Mouse (Mus musculus): ENCODE measurements around the gene Azin2. TPM values are rescaled to one million over a fixed set of nuclear protein-coding genes. Genes with fewer than 3 reads are reported as not detected.

Azin2 gene
- polyA plus RNA-seq, 1 experiment from 2014 or later = 6.8 TPM

GRCm38 (mm10) chr4:128908586-128909377 is 53.5 kb downstream of the Azin2 start:
- H3K36me3 ChIP-seq = no peaks in the 10 kb centered on the region
- H3K27me3 ChIP-seq = peaks cover 3% of the 10 kb centered on the region; the same call in 1 of the 2 replicates
- no peak overlapping the region for H3K4me2 ChIP-seq
- 61% methylated on average over 24 of the region's 24 CpGs for WGBS
- H3K9ac ChIP-seq = no peak overlapping the region
- no peak overlapping the region for H3K27ac ChIP-seq
- no peak for ATAC-seq (replicated peaks; ENCODE audit: insufficient number of reproducible peaks, insufficient read depth, low FRiP score, low read depth)
- no peaks in the 10 kb centered on the region for H3K9me3 ChIP-seq (replicated peaks)
- no peak overlapping the region for H3K4me3 ChIP-seq
- peaks cover 12% of the 10 kb centered on the region for H3K4me1 ChIP-seq (replicated peaks)

GRCm38 (mm10) chr4:128907238-128907968 is 54.8 kb downstream of the Azin2 start:
- H3K4me2 ChIP-seq = no peak overlapping the region
- H3K4me1 ChIP-seq (replicated peaks) = peaks cover 13% of the 10 kb centered on the region
- H3K27ac ChIP-seq = no peak overlapping the region
- peaks cover 3% of the 10 kb centered on the region; the same call in 1 of the 2 replicates for H3K27me3 ChIP-seq
- 60% methylated on average over 12 of the region's 12 CpGs for WGBS
- H3K9ac ChIP-seq = no peak overlapping the region
- no peak overlapping the region for H3K4me3 ChIP-seq
- no peaks in the 10 kb centered on the region for H3K9me3 ChIP-seq (replicated peaks)
- no peaks in the 10 kb centered on the region for H3K36me3 ChIP-seq
- ATAC-seq (replicated peaks; ENCODE audit: insufficient number of reproducible peaks, insufficient read depth, low FRiP score, low read depth) = no peak

- no peak overlapping the region for H3K9ac ChIP-seq
- no peak overlapping the region for H3K4me2 ChIP-seq
- H3K9me3 ChIP-seq (replicated peaks) = no peaks in the 10 kb centered on the region
- no peak overlapping the region for H3K4me3 ChIP-seq
- no peaks in the 10 kb centered on the region for H3K36me3 ChIP-seq
- WGBS = 74% methylated on average over 8 of the region's 8 CpGs
- H3K27ac ChIP-seq = no peak overlapping the region
- peaks cover 3% of the 10 kb centered on the region; the same call in 1 of the 2 replicates for H3K27me3 ChIP-seq
- peaks cover 13% of the 10 kb centered on the region for H3K4me1 ChIP-seq (replicated peaks)
- no peak for ATAC-seq (replicated peaks; ENCODE audit: insufficient number of reproducible peaks, insufficient read depth, low FRiP score, low read depth)
These were observed 55.5 kb downstream of the Azin2 start for GRCm38 (mm10) chr4:128906757-128907156.

GRCm38 (mm10) chr4:128905251-128905650 is 57.0 kb downstream of the Azin2 start:
- Histone ChIP-seq H3K4me2 (no peak overlapping the region), H3K4me3 (no peak overlapping the region), H3K27ac (no peak overlapping the region), H3K4me1 (replicated peaks) (peaks cover 13% of the 10 kb centered on the region), H3K36me3 (no peaks in the 10 kb centered on the region), H3K9ac (no peak overlapping the region), H3K9me3 (replicated peaks) (no peaks in the 10 kb centered on the region), H3K27me3 (peaks cover 3% of the 10 kb centered on the region; the same call in 1 of the 2 replicates)
- 53% methylated on average over 8 of the region's 8 CpGs for WGBS
- ATAC-seq (replicated peaks; ENCODE audit: insufficient number of reproducible peaks, insufficient read depth, low FRiP score, low read depth) = no peak

DNA sequence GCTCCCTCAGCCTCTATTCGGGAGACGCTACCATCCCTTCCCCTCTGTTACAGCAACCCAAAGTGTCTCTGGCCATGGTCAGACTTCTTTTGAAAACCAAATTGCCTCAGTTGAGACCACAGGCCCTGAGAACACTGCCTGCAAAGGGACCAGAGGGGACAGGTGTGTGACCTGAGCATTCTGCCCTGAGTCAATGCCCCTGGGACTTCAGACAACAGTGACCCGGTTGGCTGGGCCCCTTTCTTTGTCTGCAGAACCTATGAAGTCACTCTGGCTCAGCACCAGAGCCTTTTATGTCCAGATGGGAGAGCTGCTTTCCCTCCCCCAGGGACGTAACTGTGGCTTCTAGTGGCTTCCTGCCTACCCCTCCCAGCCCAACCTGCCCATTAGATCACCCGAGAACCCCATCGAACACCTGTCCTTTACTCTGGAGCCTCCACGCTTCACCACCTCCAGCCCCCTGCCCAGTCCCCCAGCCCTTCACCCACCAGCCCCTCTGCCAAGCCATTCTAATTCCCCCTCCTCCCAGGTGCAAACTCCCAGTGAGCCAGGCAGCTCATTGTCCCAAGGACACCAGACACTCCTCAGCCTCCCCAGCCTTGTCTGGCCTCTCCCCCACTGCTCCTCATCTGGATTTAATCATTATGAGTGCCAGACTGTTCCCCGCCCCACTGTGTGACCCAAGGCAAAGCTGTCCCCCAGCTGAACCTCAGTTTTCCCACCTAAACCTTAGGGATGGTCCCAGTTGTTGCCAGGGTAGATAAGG is 58.0 kb downstream of the Azin2 start:
- Histone ChIP-seq H3K4me2 (no peak overlapping the region), H3K4me3 (no peak overlapping the region), H3K4me1 (replicated peaks) (peaks cover 22% of the 10 kb centered on the region), H3K27me3 (peaks cover 3% of the 10 kb centered on the region; the same call in 1 of the 2 replicates), H3K9me3 (replicated peaks) (no peaks in the 10 kb centered on the region), H3K9ac (no peak overlapping the region), H3K36me3 (no peaks in the 10 kb centered on the region), H3K27ac (no peak overlapping the region)
- no peak for ATAC-seq (replicated peaks; ENCODE audit: insufficient number of reproducible peaks, insufficient read depth, low FRiP score, low read depth)
- 62% methylated on average over 8 of the region's 8 CpGs for WGBS

GRCm38 (mm10) chr4:128902390-128902789 is 59.9 kb downstream of the Azin2 start:
- WGBS = 82% methylated on average over 8 of the region's 8 CpGs
- no peak overlapping the region for H3K27ac ChIP-seq
- H3K9ac ChIP-seq = no peak overlapping the region
- ATAC-seq (replicated peaks; ENCODE audit: insufficient number of reproducible peaks, insufficient read depth, low FRiP score, low read depth) = no peak
- H3K27me3 ChIP-seq = no peaks in the 10 kb centered on the region
- no peaks in the 10 kb centered on the region for H3K9me3 ChIP-seq (replicated peaks)
- no peak overlapping the region for H3K4me2 ChIP-seq
- H3K36me3 ChIP-seq = no peaks in the 10 kb centered on the region
- peaks cover 39% of the 10 kb centered on the region for H3K4me1 ChIP-seq (replicated peaks)
- no peak overlapping the region for H3K4me3 ChIP-seq

DNA sequence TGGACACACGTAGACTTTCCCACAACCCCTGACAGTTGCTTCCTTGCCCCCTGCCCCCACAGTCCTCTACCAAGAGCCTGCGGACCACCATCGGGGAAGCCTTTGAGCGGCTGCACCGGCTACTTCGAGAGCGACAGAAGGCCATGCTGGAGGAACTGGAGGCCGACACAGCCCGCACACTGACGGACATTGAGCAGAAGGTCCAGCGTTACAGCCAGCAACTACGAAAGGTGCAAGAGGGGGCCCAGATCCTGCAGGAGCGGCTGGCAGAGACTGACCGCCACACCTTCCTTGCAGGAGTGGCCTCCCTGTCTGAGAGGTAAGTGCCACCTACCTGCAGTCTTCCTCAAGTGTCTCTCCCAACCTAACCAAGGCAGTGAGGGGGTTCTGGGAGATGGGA is 61.8 kb downstream of the Azin2 start:
- Histone ChIP-seq H3K36me3 (no peaks in the 10 kb centered on the region), H3K27ac (no peak overlapping the region), H3K27me3 (no peaks in the 10 kb centered on the region), H3K9me3 (replicated peaks) (no peaks in the 10 kb centered on the region), H3K4me3 (no peak overlapping the region), H3K4me2 (no peak overlapping the region), H3K9ac (no peak overlapping the region), H3K4me1 (replicated peaks) (peaks cover 39% of the 10 kb centered on the region)
- 83% methylated on average over 14 of the region's 14 CpGs for WGBS
- ATAC-seq (replicated peaks; ENCODE audit: insufficient number of reproducible peaks, insufficient read depth, low FRiP score, low read depth) = no peak

GRCm38 (mm10) chr4:128899332-128899731 is 62.9 kb downstream of the Azin2 start:
- no peaks in the 10 kb centered on the region for H3K27me3 ChIP-seq
- no peak overlapping the region for H3K9ac ChIP-seq
- H3K4me2 ChIP-seq = no peak overlapping the region
- H3K36me3 ChIP-seq = no peaks in the 10 kb centered on the region
- peak; percentile 62 for ATAC-seq (replicated peaks; ENCODE audit: insufficient number of reproducible peaks, insufficient read depth, low FRiP score, low read depth)
- H3K27ac ChIP-seq = peak overlapping the region; percentile 43
- no peak overlapping the region for H3K4me3 ChIP-seq
- no peaks in the 10 kb centered on the region for H3K9me3 ChIP-seq (replicated peaks)
- H3K4me1 ChIP-seq (replicated peaks) = peaks cover 33% of the 10 kb centered on the region
- WGBS = 2% methylated on average over 6 of the region's 6 CpGs

- no peaks in the 10 kb centered on the region for H3K27me3 ChIP-seq
- H3K36me3 ChIP-seq = no peaks in the 10 kb centered on the region
- 16% methylated on average over 6 of the region's 7 CpGs for WGBS
- H3K9ac ChIP-seq = no peak overlapping the region
- H3K27ac ChIP-seq = peak overlapping the region; percentile 47
- no peaks in the 10 kb centered on the region for H3K9me3 ChIP-seq (replicated peaks)
- H3K4me1 ChIP-seq (replicated peaks) = peaks cover 27% of the 10 kb centered on the region
- H3K4me3 ChIP-seq = no peak overlapping the region
- peak; percentile 17; the same call in 1 of the 2 replicates for ATAC-seq (replicated peaks; ENCODE audit: insufficient number of reproducible peaks, insufficient read depth, low FRiP score, low read depth)
- H3K4me2 ChIP-seq = no peak overlapping the region
These were observed 64.3 kb downstream of the Azin2 start for GRCm38 (mm10) chr4:128897911-128898421.

DNA sequence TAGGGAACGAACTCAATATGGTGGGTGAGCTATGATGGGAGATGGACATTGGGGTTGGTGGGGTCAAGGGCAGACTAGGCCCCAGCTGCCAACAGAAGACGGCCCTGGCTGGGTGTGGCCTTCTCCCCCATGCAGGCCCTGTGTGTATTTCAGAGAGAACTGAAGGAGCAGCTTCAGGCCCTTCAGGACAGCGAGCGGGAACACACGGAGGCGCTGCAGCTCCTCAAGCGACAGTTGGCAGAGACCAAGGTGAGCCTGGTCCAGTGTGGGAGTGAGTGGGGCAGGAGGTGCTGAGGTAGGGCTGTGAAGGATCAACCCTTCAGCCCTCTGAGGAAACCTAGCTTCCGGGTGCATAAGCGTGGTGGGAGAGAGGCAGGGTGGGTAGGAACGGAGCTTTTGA is 65.6 kb downstream of the Azin2 start:
- 90% methylated on average over 10 of the region's 10 CpGs for WGBS
- H3K27ac ChIP-seq = no peak overlapping the region
- no peaks in the 10 kb centered on the region for H3K36me3 ChIP-seq
- no peak overlapping the region for H3K4me2 ChIP-seq
- H3K9me3 ChIP-seq (replicated peaks) = no peaks in the 10 kb centered on the region
- no peak for ATAC-seq (replicated peaks; ENCODE audit: insufficient number of reproducible peaks, insufficient read depth, low FRiP score, low read depth)
- H3K4me3 ChIP-seq = no peak overlapping the region
- peaks cover 29% of the 10 kb centered on the region for H3K4me1 ChIP-seq (replicated peaks)
- H3K9ac ChIP-seq = no peak overlapping the region
- no peaks in the 10 kb centered on the region for H3K27me3 ChIP-seq

DNA sequence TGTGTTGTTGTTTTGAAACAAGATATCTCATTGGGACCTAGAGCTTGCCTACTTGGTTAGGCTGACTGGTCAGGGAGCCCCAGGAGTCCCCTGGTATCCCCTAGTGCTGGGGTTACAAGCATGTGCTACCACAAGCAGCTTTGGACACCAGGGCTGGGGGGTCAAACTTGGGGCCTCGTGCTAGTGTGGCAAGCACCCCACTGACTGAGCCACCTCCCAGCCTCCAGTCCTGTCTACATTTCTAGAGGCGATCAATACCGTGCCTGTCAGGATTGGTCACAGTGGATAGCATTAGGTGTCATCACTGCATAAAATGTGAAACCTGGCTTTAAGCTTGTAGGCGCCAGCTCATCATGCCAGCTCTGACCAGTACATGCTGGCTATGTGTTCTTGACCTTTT is 66.4 kb downstream of the Azin2 start:
- no peak for ATAC-seq (replicated peaks; ENCODE audit: insufficient number of reproducible peaks, insufficient read depth, low FRiP score, low read depth)
- H3K4me3 ChIP-seq = no peak overlapping the region
- no peaks in the 10 kb centered on the region for H3K36me3 ChIP-seq
- WGBS = 89% methylated on average over 4 of the region's 4 CpGs
- no peaks in the 10 kb centered on the region for H3K27me3 ChIP-seq
- H3K4me1 ChIP-seq (replicated peaks) = peaks cover 31% of the 10 kb centered on the region
- H3K9ac ChIP-seq = no peak overlapping the region
- no peak overlapping the region for H3K27ac ChIP-seq
- no peaks in the 10 kb centered on the region for H3K9me3 ChIP-seq (replicated peaks)
- H3K4me2 ChIP-seq = no peak overlapping the region

Data from heart, embryonic 15.5 days (tissue).